ENCODE assay signal across 9 mouse cellular contexts in genomic region chr11:116850085-116850484, GRCm38 (mm10). TPM values are rescaled to one million over a fixed set of nuclear protein-coding genes. Genes with fewer than 3 reads are reported as not detected.
DNase-seq lines count a peak whose midpoint lies in the region; ATAC-seq and TF ChIP-seq lines count a peak whose summit lies in the region.
"Had no signal": no experiment of that assay in that cellular context is flagged by ENCODE, and none has a peak within 500 bp of the region (broad histone marks: within the 10 kb centered on the region; RNA-seq: fewer than 3 reads in every experiment).

No protein-coding gene starts in this region.

- H3K27ac ChIP-seq in lung, embryonic 14.5 days (ENCODE audit: low read depth), result no peak overlapping the region
- H3K27ac ChIP-seq in forebrain, embryonic 10.5 days, result no peak overlapping the region
- no peak overlapping the region for H3K27ac ChIP-seq in limb, embryonic 13.5 days
- H3K27ac ChIP-seq in stomach, embryonic 14.5 days (ENCODE audit: low read length), result no peak overlapping the region

- WGBS in lung, embryonic 14.5 days, result 42% methylated on average over 4 of the region's 4 CpGs
- 84% methylated on average over 4 of the region's 4 CpGs for WGBS in forebrain, embryonic 10.5 days
- WGBS in limb, embryonic 13.5 days, result 50% methylated on average over 4 of the region's 4 CpGs
- 31% methylated on average over 4 of the region's 4 CpGs for WGBS in stomach, embryonic 14.5 days

- H3K4me1 ChIP-seq in lung, embryonic 14.5 days (ENCODE audit: insufficient read depth), result no peaks in the 10 kb centered on the region
- peaks cover 36% of the 10 kb centered on the region for H3K4me1 ChIP-seq in forebrain, embryonic 10.5 days
- peaks cover 22% of the 10 kb centered on the region for H3K4me1 ChIP-seq in limb, embryonic 13.5 days
- H3K4me1 ChIP-seq in stomach, embryonic 14.5 days (ENCODE audit: control insufficient read depth, insufficient read depth, low read length), result peaks cover 12% of the 10 kb centered on the region

- ATAC-seq in lung, embryonic 14.5 days (ENCODE audit: insufficient read depth), result no peak
- no peak for ATAC-seq in limb, embryonic 13.5 days (ENCODE audit: low FRiP score, low read depth)
- no peak for ATAC-seq in stomach, embryonic 14.5 days (ENCODE audit: insufficient number of reproducible peaks, insufficient read depth, low FRiP score, low read depth)
- no peak for ATAC-seq in activated CD4-positive, CD25-positive, alpha-beta regulatory T cell, adult 4 months

- no peak for TF ChIP-seq CTCF in lung, embryonic 14.5 days (IDR thresholded peaks at IDR 0.05; ENCODE audit: low read depth)

- peaks cover 56% of the 10 kb centered on the region for H3K36me3 ChIP-seq in lung, embryonic 14.5 days (ENCODE audit: insufficient read depth)
- H3K36me3 ChIP-seq in forebrain, embryonic 10.5 days (replicated peaks), result peaks cover 64% of the 10 kb centered on the region
- peaks cover 47% of the 10 kb centered on the region for H3K36me3 ChIP-seq in limb, embryonic 13.5 days
- peaks cover 28% of the 10 kb centered on the region for H3K36me3 ChIP-seq in stomach, embryonic 14.5 days (ENCODE audit: control insufficient read depth, insufficient read depth, low read length)

- H3K4me3 ChIP-seq in lung, embryonic 14.5 days (ENCODE audit: low read depth, low read length), result peak overlapping the region; percentile 81
- H3K4me3 ChIP-seq in forebrain, embryonic 10.5 days, result peak overlapping the region; percentile 97
- H3K4me3 ChIP-seq in limb, embryonic 13.5 days, result peak overlapping the region; percentile 94
- H3K4me3 ChIP-seq in stomach, embryonic 14.5 days (ENCODE audit: low read depth, low read length), result peak overlapping the region; percentile 97; the same call in 1 of the 2 replicates

- no peaks in the 10 kb centered on the region for H3K27me3 ChIP-seq in lung, embryonic 14.5 days (ENCODE audit: insufficient read depth, low read length)
- no peaks in the 10 kb centered on the region for H3K27me3 ChIP-seq in forebrain, embryonic 10.5 days (ENCODE audit: poor library complexity, severe bottlenecking)
- no peaks in the 10 kb centered on the region for H3K27me3 ChIP-seq in limb, embryonic 13.5 days
- no peaks in the 10 kb centered on the region for H3K27me3 ChIP-seq in stomach, embryonic 14.5 days (ENCODE audit: control insufficient read depth, insufficient read depth, low read length)

- DNase-seq in lung, embryonic 14.5 days, result no peak
- DNase-seq in lung, adult 18-20 months, result no peak
- DNase-seq in forebrain, embryonic 10.5 days (ENCODE audit: extremely low spot score, low spot score), result no peak
- DNase-seq in right cerebral cortex, postnatal 10 days (ENCODE audit: low spot score in 2 of 2), result no peak
- no peak for DNase-seq in urinary bladder, adult 2 months (ENCODE audit: low spot score)
- DNase-seq: lung, postnatal 36 days had no signal

- no peaks in the 10 kb centered on the region for H3K9me3 ChIP-seq in lung, embryonic 14.5 days (ENCODE audit: low read depth, low read length)
- H3K9me3 ChIP-seq in forebrain, embryonic 10.5 days, result no peaks in the 10 kb centered on the region
- no peaks in the 10 kb centered on the region for H3K9me3 ChIP-seq in limb, embryonic 13.5 days
- no peaks in the 10 kb centered on the region for H3K9me3 ChIP-seq in stomach, embryonic 14.5 days (ENCODE audit: control insufficient read depth, low read depth, low read length)

- H3K9ac ChIP-seq in lung, embryonic 14.5 days, result peak overlapping the region; percentile 93; the same call in 1 of the 2 replicates
- H3K9ac ChIP-seq in limb, embryonic 13.5 days, result no peak overlapping the region; the same call in 1 of the 2 replicates
- H3K9ac ChIP-seq in stomach, embryonic 14.5 days (replicated peaks; ENCODE audit: low read depth, low read length), result no peak overlapping the region

- peak overlapping the region; percentile 92 for H3K4me2 ChIP-seq in lung, embryonic 14.5 days
- H3K4me2 ChIP-seq in limb, embryonic 13.5 days (replicated peaks), result peak overlapping the region; percentile 86
- peak overlapping the region; percentile 80 for H3K4me2 ChIP-seq in stomach, embryonic 14.5 days (replicated peaks; ENCODE audit: low read depth, low read length)

RNA-seq across cellular contexts. Expression of gene Mfsd11, which starts 2.2 kb away (rescaled TPM):
- polyA plus RNA-seq in lung, embryonic 14.5 days (2014; fragmentation: Nextera tagmentation; extraction: Ambion mirVana), result 31.8 and 36.7 TPM in 2 replicates
- 18.9 and 24.7 TPM in 2 replicates for polyA plus RNA-seq in forebrain, embryonic 10.5 days (2016; fragmentation: Nextera tagmentation; extraction: Ambion mirVana)
- 44.3 and 44.8 TPM in 2 replicates for polyA plus RNA-seq in limb, embryonic 13.5 days (2015; fragmentation: Nextera tagmentation; extraction: Ambion mirVana)
- polyA plus RNA-seq in stomach, embryonic 14.5 days (2014; fragmentation: Nextera tagmentation; extraction: Ambion mirVana), result 38.7 and 40.8 TPM in 2 replicates
- polyA plus RNA-seq in urinary bladder, adult 2 months (2012; rRNA removed), result 26.3 and 27.6 TPM in 2 replicates
- polyA plus RNA-seq in activated CD4-positive, CD25-positive, alpha-beta regulatory T cell, adult 4 months (2017; shearing (Covaris generic)), result 10 to 100 TPM; 18.9 to 21.1 TPM

RNA-seq across cellular contexts. Expression of gene Srsf2, which starts 2.8 kb away (rescaled TPM):
- 1,038 and 1,045 TPM in 2 replicates for polyA plus RNA-seq in lung, embryonic 14.5 days (2014; fragmentation: Nextera tagmentation; extraction: Ambion mirVana)
- 901 and 914 TPM in 2 replicates for polyA plus RNA-seq in forebrain, embryonic 10.5 days (2016; fragmentation: Nextera tagmentation; extraction: Ambion mirVana)
- polyA plus RNA-seq in limb, embryonic 13.5 days (2015; fragmentation: Nextera tagmentation; extraction: Ambion mirVana), result 789 and 792 TPM in 2 replicates
- 821 and 918 TPM in 2 replicates for polyA plus RNA-seq in stomach, embryonic 14.5 days (2014; fragmentation: Nextera tagmentation; extraction: Ambion mirVana)
- polyA plus RNA-seq in urinary bladder, adult 2 months (2012; rRNA removed), result 319 and 429 TPM in 2 replicates
- 100 to 1,000 TPM; 256 to 305 TPM for polyA plus RNA-seq in activated CD4-positive, CD25-positive, alpha-beta regulatory T cell, adult 4 months (2017; shearing (Covaris generic))

RNA-seq across cellular contexts. Expression of gene Jmjd6, which starts 6.8 kb away (rescaled TPM):
- 61.2 and 66.3 TPM in 2 replicates for polyA plus RNA-seq in lung, embryonic 14.5 days (2014; fragmentation: Nextera tagmentation; extraction: Ambion mirVana)
- 91.1 and 106 TPM in 2 replicates for polyA plus RNA-seq in forebrain, embryonic 10.5 days (2016; fragmentation: Nextera tagmentation; extraction: Ambion mirVana)
- 76.6 and 82.6 TPM in 2 replicates for polyA plus RNA-seq in limb, embryonic 13.5 days (2015; fragmentation: Nextera tagmentation; extraction: Ambion mirVana)
- 68.2 and 68.6 TPM in 2 replicates for polyA plus RNA-seq in stomach, embryonic 14.5 days (2014; fragmentation: Nextera tagmentation; extraction: Ambion mirVana)
- 28.3 and 29.6 TPM in 2 replicates for polyA plus RNA-seq in urinary bladder, adult 2 months (2012; rRNA removed)
- polyA plus RNA-seq in activated CD4-positive, CD25-positive, alpha-beta regulatory T cell, adult 4 months (2017; shearing (Covaris generic)), result 10 to 100 TPM; 50.0 to 55.7 TPM

RNA-seq across cellular contexts. Expression of gene Mettl23, which starts 7.0 kb away (rescaled TPM):
- 58.3 and 62.2 TPM in 2 replicates for polyA plus RNA-seq in lung, embryonic 14.5 days (2014; fragmentation: Nextera tagmentation; extraction: Ambion mirVana)
- polyA plus RNA-seq in forebrain, embryonic 10.5 days (2016; fragmentation: Nextera tagmentation; extraction: Ambion mirVana), result 64.3 and 66.5 TPM in 2 replicates
- 72.2 and 79.0 TPM in 2 replicates for polyA plus RNA-seq in limb, embryonic 13.5 days (2015; fragmentation: Nextera tagmentation; extraction: Ambion mirVana)
- 68.9 and 71.7 TPM in 2 replicates for polyA plus RNA-seq in stomach, embryonic 14.5 days (2014; fragmentation: Nextera tagmentation; extraction: Ambion mirVana)
- 32.0 and 36.5 TPM in 2 replicates for polyA plus RNA-seq in urinary bladder, adult 2 months (2012; rRNA removed)
- 100 to 1,000 TPM; 105 to 149 TPM for polyA plus RNA-seq in activated CD4-positive, CD25-positive, alpha-beta regulatory T cell, adult 4 months (2017; shearing (Covaris generic))

RNA-seq across cellular contexts. Expression of gene Mxra7, which starts 22.2 kb away (rescaled TPM):
- 13.7 and 15.9 TPM in 2 replicates for polyA plus RNA-seq in lung, embryonic 14.5 days (2014; fragmentation: Nextera tagmentation; extraction: Ambion mirVana)
- polyA plus RNA-seq in forebrain, embryonic 10.5 days (2016; fragmentation: Nextera tagmentation; extraction: Ambion mirVana), result 16.5 and 18.2 TPM in 2 replicates
- 17.1 and 20.2 TPM in 2 replicates for polyA plus RNA-seq in limb, embryonic 13.5 days (2015; fragmentation: Nextera tagmentation; extraction: Ambion mirVana)
- 16.5 and 17.4 TPM in 2 replicates for polyA plus RNA-seq in stomach, embryonic 14.5 days (2014; fragmentation: Nextera tagmentation; extraction: Ambion mirVana)
- polyA plus RNA-seq in urinary bladder, adult 2 months (2012; rRNA removed), result 42.8 and 63.1 TPM in 2 replicates
- not detected for polyA plus RNA-seq in activated CD4-positive, CD25-positive, alpha-beta regulatory T cell, adult 4 months (2017; shearing (Covaris generic))
